Mouse (Mus musculus) stomach, embryonic 16.5 days (tissue): Measurements from ENCODE around the gene Kdelr2. TPM values are rescaled to one million over a fixed set of nuclear protein-coding genes. Genes with fewer than 3 reads are reported as not detected.

ENCODE experiments used
- ATAC-seq: fragments of 200-750 bp; cut with Nextera tagmentation; 2 replicates; pipeline ENCODE4 v1.8.0; 2017; ENCODE audit warnings: moderate number of reproducible peaks, moderate TSS enrichment; ENCODE audit not compliant: insufficient read depth, low FRiP score
- H3K27ac ChIP-seq: fragments of 300-500 bp; sonication (generic); 2 replicates; pipeline ENCODE4 v1.5.1; 2014; ENCODE audit warnings: low read length
- H3K27me3 ChIP-seq: fragments of 300-500 bp; sonication (generic); 2 replicates; pipeline ENCODE4 v1.6.1; 2014; ENCODE audit warnings: low read length, control low read depth, mixed read lengths; ENCODE audit not compliant: control insufficient read depth, insufficient read depth
- H3K36me3 ChIP-seq: fragments of 300-500 bp; sonication (generic); 2 replicates; pipeline ENCODE4 v1.6.1; 2014; ENCODE audit warnings: low read length; ENCODE audit not compliant: control insufficient read depth, insufficient read depth
- H3K4me1 ChIP-seq: fragments of 300-500 bp; sonication (generic); 2 replicates; pipeline ENCODE4 v1.6.1; 2014; ENCODE audit warnings: low read length, control low read depth, mixed read lengths; ENCODE audit not compliant: control insufficient read depth, insufficient read depth
- H3K4me2 ChIP-seq: fragments of 300-500 bp; sonication (generic); 2 replicates; pipeline ENCODE4 v1.6.1; 2014; ENCODE audit warnings: low read depth, low read length, mixed read lengths
- H3K4me3 ChIP-seq: fragments of 300-500 bp; sonication (generic); replicated peaks from 2 replicates; pipeline ENCODE4 v1.5.1; 2014; ENCODE audit warnings: mild to moderate bottlenecking, low read length
- H3K9ac ChIP-seq: fragments of 300-500 bp; sonication (generic); 2 replicates; pipeline ENCODE4 v1.6.1; 2014; ENCODE audit warnings: low read length
- H3K9me3 ChIP-seq: fragments of 300-500 bp; sonication (generic); replicated peaks from 2 replicates; pipeline ENCODE4 v1.6.1; 2016; ENCODE audit warnings: low read length, control low read depth; ENCODE audit not compliant: control insufficient read depth
- WGBS: fragments of 180-500 bp; shearing (Covaris S2); extraction: QIAGEN DNeasy Blood & Tissue Kit; methylation state at CpG from one replicate; pipeline ENCODE4 v1.1.7; 2014; 5-methylcytosine and 5-hydroxymethylcytosine counted together
- polyA plus RNA-seq: library from polyadenylated mRNA; unstranded; fragments of >200 nt; fragmentation: Nextera tagmentation; extraction: Ambion mirVana; gene quantifications from 2 replicates; pipeline ENCODE4 v1.2.1, GENCODE M21; 2015

Kdelr2 gene
- polyA plus RNA-seq, 1 experiment from 2014 or later: 364 TPM

- Histone ChIP-seq H3K9me3 (no peaks in the 10 kb centered on the region), H3K27ac (no peak overlapping the region), H3K4me1 (peaks cover 12% of the 10 kb centered on the region; the same call in 1 of the 2 replicates), H3K4me2 (no peak overlapping the region), H3K4me3 (no peak overlapping the region), H3K9ac (no peak overlapping the region), H3K27me3 (no peaks in the 10 kb centered on the region), H3K36me3 (peaks cover 35% of the 10 kb centered on the region)
- 80% methylated on average over 4 of the region's 4 CpGs for WGBS
- ATAC-seq: no peak
Measured at GRCm38 (mm10) chr5:143410841-143411395, 7.3 kb downstream of the Kdelr2 start.

DNA sequence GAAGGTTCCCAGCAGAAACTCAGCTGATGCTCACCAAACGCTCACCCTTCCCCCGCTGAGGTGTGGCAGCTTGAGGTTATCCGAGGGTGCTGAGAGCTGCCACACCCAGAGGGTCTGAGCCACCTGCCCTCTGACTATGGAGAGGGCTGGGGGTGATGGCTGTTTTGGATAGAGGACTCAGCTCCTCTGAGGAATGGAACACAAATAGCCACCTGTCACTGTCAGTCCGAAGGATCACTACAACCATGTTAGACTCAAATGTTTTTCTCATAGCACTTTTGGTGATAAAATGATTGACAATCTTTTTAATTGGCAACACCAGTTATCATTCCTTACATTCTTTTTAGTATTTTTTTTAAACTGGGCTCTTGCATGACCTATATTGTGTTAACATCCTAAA lies 17.8 kb downstream of the Kdelr2 start:
- Histone ChIP-seq H3K4me3 (no peak overlapping the region), H3K4me2 (no peak overlapping the region), H3K4me1 (no peaks in the 10 kb centered on the region), H3K9me3 (no peaks in the 10 kb centered on the region), H3K27me3 (no peaks in the 10 kb centered on the region), H3K9ac (no peak overlapping the region), H3K27ac (no peak overlapping the region), H3K36me3 (peaks cover 37% of the 10 kb centered on the region)
- WGBS: 74% methylated on average over 4 of the region's 4 CpGs
- no peak for ATAC-seq

DNA sequence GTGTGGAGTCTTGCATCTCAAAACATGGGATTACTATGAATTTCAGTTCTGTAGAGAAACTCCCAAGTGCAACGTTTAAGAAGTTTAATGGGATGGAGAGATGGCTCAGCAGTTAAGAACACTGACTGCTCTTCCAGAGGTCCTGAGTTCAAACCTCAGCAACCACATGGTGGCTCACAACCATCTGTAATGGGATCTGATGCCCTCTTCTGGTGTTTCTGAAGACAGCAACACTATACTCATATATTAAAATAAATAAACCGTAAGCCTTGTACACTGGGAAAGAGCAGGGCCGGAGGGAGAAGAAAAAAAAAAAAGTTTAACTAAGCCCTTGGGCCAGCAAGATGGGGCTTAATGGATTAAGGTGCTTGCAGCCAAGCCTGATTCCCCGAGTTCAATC lies 19.4 kb downstream of the Kdelr2 start:
- Histone ChIP-seq H3K9ac (no peak overlapping the region), H3K4me2 (no peak overlapping the region), H3K27ac (no peak overlapping the region), H3K9me3 (no peaks in the 10 kb centered on the region), H3K4me3 (no peak overlapping the region), H3K36me3 (peaks cover 24% of the 10 kb centered on the region), H3K27me3 (no peaks in the 10 kb centered on the region), H3K4me1 (no peaks in the 10 kb centered on the region)
- 68% methylated on average over 4 of the region's 4 CpGs for WGBS
- no peak for ATAC-seq

DNA sequence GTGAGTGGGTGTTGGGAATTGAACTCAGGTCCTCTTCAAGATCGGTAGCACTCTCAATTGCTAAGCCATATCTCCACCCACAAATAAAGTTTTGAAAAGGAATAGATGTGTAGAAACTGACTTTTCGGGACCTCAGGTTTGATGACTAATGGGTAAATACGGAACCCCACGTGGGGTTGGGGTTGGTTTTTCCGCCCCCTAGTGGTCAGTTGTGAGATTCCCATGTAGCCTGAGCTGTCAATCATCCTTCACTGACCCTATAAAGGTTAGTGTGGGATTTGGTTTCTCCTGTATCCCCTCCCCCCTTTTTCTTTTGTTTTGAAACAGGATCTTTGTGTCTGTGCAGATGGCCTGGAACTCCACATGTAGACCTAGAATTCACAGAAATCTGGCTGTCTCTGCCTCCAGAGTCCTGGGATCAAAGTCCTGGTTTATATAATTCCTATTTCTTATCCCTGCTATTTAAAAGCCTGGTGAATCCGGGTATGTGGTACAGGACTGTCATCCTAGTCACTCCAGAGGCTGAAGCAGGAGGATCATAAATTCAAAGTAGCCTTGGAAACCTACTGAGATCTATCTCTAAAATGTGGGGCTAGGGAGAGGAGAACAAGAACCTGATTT lies 20.4 kb downstream of the Kdelr2 start:
- WGBS: 19% methylated on average over 6 of the region's 6 CpGs
- Histone ChIP-seq H3K4me2 (no peak overlapping the region), H3K9me3 (no peaks in the 10 kb centered on the region), H3K27ac (no peak overlapping the region), H3K4me3 (no peak overlapping the region), H3K9ac (no peak overlapping the region), H3K4me1 (no peaks in the 10 kb centered on the region), H3K27me3 (no peaks in the 10 kb centered on the region), H3K36me3 (peaks cover 21% of the 10 kb centered on the region)
- ATAC-seq: 0 out of 2 replicates have a peak, but pooled peaks have one; percentile 33

- Histone ChIP-seq H3K4me2 (no peak overlapping the region), H3K9me3 (no peaks in the 10 kb centered on the region), H3K27me3 (no peaks in the 10 kb centered on the region), H3K4me3 (no peak overlapping the region), H3K4me1 (no peaks in the 10 kb centered on the region), H3K9ac (no peak overlapping the region), H3K27ac (no peak overlapping the region), H3K36me3 (no peaks in the 10 kb centered on the region)
- 3% methylated on average over 4 of the region's 4 CpGs for WGBS
- ATAC-seq: no peak
Measured at GRCm38 (mm10) chr5:143434421-143434820, 30.8 kb downstream of the Kdelr2 start.

DNA sequence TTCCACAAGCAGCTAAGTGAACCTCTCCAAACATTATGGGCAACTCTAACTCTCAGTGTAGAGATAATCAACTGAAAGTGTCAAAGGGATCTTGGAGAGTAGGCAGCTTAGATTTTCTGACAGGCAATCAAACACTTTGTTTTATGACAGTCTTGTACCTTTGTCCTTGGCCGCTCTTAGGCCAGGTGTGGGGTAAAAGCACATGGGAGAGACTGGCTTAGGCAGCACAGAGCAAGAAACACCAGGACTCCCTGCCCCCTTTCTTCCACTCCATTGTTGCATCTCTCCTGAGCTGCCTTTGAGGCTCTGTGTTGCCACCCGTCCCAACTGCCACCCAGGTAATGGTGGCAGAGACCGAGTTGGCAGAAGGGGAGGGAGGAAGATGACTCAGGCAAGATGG lies 37.7 kb downstream of the Kdelr2 start:
- 74% methylated on average over 3 of the region's 3 CpGs for WGBS
- ATAC-seq: no peak
- H3K27ac ChIP-seq: no peak overlapping the region

GRCm38 (mm10) chr5:143441753-143442152 lies 38.1 kb downstream of the Kdelr2 start:
- H3K36me3 ChIP-seq: no peaks in the 10 kb centered on the region
- H3K4me1 ChIP-seq: no peaks in the 10 kb centered on the region
- no peak overlapping the region for H3K4me3 ChIP-seq
- WGBS: 83% methylated on average over 12 of the region's 12 CpGs
- no peaks in the 10 kb centered on the region for H3K9me3 ChIP-seq
- H3K27me3 ChIP-seq: no peaks in the 10 kb centered on the region
- no peak overlapping the region for H3K27ac ChIP-seq
- no peak for ATAC-seq
- no peak overlapping the region for H3K4me2 ChIP-seq
- H3K9ac ChIP-seq: no peak overlapping the region

More for the DNA sequence above, 37.7 kb downstream of the Kdelr2 start:
- no peak overlapping the region for H3K4me2 ChIP-seq
- H3K9me3 ChIP-seq: no peaks in the 10 kb centered on the region
- no peak overlapping the region for H3K9ac ChIP-seq
- no peaks in the 10 kb centered on the region for H3K27me3 ChIP-seq
- no peaks in the 10 kb centered on the region for H3K4me1 ChIP-seq
- H3K4me3 ChIP-seq: no peak overlapping the region
- H3K36me3 ChIP-seq: no peaks in the 10 kb centered on the region

DNA sequence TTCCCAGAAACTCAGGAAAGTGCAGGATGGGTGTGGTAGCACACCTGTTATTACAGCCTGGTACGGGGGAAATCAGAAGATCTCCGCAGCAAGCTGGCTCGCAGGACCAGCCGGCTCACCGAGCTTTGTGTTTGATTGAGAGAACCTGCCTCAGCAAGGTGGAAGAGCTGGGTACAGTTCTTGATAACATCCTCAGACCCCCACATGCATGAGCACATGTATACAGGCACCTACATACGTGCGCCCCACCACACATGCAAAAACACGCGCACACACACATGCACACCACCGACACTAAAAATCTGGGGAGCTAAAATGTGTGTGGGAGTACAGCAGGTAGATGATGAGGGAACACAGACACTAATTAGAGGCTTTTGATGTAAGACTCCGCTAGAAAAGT lies 60.0 kb downstream of the Kdelr2 start:
- Histone ChIP-seq H3K27me3 (no peaks in the 10 kb centered on the region), H3K4me3 (peak overlapping the region; percentile 82), H3K9ac (peak overlapping the region; percentile 80), H3K4me1 (peaks cover 12% of the 10 kb centered on the region), H3K27ac (no peak overlapping the region), H3K9me3 (no peaks in the 10 kb centered on the region), H3K4me2 (peak overlapping the region; percentile 97), H3K36me3 (no peaks in the 10 kb centered on the region)
- 76% methylated on average over 11 of the region's 11 CpGs for WGBS
- no peak for ATAC-seq

- ATAC-seq: peak; percentile 94
- 2% methylated on average over 43 of the region's 43 CpGs for WGBS
- Histone ChIP-seq H3K4me1 (peaks cover 12% of the 10 kb centered on the region), H3K27me3 (no peaks in the 10 kb centered on the region), H3K4me3 (peak within 1 kb of the TSS; percentile 82), H3K4me2 (peak within 1 kb of the TSS; percentile 97), H3K9ac (peak within 1 kb of the TSS; percentile 80), H3K36me3 (no peaks in the 10 kb centered on the region), H3K27ac (no peak within 1 kb of the TSS), H3K9me3 (no peaks in the 10 kb centered on the region)
Measured at GRCm38 (mm10) chr5:143464100-143464756, 60.6 kb downstream of the Kdelr2 start, which contains the start of gene Daglb. Gene Daglb (plus strand): TSS chr5:143464584.
